Mouse (Mus musculus): Measurements from ENCODE around the gene Timm22.

Gene Timm22

DNA sequence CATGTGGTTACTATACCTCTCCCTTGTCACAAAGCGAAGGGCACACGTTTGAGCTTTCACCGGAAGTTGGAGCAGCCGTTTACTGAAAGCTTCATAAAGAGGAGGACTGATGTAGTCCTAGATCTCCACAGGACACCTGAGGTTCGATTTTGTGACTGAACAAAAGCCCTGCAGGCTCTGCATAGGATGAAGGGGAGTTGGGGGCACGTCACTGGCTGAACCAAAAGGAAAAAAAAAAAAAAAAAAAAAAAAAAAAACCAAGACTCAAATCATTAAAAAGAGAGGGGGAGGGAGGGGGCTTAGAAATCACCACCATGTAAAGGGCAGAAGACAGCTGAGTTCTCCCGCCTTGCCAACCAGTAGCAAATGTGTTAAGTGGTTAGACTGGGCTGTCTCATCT, 18.0 kb upstream of the Timm22 start:
- no peak for DNase-seq (ENCODE audit: low spot score)

DNA sequence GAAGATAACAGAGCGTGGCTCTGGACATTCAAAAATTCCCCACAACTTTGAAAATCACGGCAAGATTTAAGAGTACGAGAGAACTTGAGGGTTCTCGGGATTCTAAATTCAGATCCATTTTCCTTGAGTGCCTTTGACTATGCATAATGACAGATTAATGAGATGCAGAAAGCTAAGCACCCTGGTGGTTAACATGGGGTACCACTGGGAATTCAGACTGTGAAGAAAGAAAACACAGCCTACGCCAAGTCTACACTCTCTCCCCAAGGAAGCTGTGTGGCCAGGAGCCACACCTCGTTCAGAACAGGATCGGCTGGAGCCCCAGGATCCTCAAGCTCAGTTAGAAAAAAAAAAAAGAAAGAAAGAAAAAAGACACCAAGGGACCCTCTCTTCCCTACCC, 14.2 kb upstream of the Timm22 start:
- DNase-seq (ENCODE audit: low spot score), result no peak

DNA sequence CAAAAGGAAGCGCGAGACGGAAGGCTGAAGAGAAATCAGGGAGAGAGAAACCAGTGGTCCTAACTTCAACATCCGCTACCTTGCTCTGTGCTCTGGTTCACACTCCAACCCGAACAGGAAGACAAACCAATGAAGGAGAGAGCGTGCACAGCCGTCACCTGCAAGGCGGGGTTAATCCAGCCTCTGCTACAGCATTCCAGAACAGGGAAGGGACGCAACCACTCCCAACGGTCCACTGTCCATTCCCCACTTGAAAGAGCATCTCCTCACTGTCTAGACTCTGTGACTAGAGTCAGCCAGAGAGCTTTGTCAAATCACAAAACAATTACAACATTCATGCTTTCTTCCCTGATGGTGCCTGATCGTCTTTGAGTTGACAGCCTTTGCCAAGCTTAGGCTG, 13.8 kb upstream of the Timm22 start:
- no peak for DNase-seq (ENCODE audit: low spot score)

DNA sequence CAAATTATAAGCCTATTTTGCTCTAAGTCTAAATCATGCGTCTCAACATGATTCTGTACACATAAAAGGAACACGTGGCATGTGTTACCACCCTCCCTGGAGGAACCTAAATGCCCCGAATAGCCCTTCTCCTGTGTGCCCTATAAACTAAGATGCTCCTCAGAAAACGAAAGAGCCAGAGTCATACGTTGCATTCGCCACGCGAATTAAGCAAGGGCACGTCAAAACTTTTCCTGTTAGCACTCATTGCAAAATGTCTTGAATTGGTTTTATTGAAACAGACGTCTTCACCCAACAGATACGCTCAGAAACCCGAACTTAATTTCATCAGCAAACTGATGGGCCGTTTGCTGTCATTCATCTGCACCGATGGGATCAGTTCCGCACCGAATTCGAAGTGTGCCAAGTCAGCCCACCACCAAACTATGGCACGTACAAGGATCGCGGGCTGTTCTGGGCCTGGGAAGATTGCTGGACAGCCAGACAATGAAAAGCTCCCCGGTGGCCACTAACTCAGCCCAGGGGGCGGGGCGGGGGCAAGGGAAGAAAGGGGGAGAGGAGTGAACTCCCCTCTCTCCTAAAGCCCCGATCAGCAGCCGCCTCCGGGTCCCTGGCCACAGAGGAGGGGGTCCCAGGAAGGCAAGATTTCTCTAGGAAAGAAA, 9.0 kb upstream of the Timm22 start:
- DNase-seq (ENCODE audit: low spot score), result no peak

DNA sequence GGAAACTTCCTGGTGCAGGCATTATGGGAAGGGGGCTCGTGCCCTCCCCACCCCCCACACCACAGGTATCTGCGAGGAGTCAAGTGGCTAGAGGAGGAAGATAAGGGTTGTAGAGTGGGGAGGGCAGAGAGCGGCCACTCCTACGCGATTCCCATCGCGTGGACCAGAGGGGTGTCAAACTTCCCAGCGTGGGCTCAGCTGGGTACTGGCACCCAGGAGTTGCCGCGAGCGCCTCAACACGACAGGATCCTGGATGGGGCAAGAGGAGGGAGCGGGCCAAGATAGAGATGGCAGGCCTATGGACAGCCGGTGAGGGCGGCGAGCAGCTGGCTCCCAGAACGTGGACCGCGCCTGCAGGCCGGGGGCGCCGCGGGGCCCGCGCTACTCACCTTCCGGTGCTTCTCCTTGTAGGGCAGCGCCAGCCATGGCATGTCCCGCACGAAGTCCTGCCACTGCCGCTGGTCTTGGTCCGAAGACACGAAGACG, 8.4 kb upstream of the Timm22 start:
- no peak for DNase-seq (ENCODE audit: low spot score)

DNA sequence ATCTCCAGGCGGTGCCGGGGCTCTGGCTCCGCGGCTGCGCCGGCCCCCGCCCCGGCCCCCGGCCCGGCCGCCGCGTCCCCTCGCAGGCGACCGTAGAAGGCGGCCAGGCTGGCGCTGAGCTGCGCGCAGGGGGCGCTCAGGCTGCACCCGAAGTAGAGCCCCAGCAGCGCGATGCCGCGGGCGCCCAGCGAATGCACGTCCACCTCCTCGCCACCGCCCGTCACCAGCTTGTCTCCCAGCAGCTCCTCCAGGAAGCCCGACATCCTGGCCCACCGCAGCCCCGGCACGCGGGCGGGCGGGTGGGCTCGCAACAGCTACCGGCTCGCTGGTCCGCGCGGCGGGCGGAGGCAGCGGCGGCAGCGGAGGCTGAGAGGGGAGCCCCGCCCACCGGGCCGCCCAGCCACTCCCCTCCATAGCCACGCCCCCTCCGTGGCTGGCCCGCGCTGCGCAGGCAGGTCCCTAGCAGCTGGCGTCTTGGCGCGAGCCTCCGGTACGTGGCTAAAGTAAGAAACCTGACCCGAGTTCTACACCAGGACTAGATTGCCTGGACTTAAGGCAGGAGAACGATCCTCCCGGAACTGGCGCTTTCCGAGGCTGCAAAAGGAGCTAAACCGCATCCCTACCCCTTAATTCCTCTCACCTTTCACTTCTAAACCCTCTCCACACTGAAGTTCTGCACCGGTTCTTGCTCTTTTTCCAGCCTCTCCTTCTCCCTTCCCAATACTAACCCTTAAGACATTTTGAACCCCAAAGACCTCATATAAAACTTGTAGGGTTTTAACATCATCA, 7.8 kb upstream of the Timm22 start, which contains the start of gene Nxn:
Gene Nxn, minus strand, starts transcription at position 343 of the 789 bp plus-strand sequence.
- DNase-seq (ENCODE audit: low spot score), result no peak

DNA sequence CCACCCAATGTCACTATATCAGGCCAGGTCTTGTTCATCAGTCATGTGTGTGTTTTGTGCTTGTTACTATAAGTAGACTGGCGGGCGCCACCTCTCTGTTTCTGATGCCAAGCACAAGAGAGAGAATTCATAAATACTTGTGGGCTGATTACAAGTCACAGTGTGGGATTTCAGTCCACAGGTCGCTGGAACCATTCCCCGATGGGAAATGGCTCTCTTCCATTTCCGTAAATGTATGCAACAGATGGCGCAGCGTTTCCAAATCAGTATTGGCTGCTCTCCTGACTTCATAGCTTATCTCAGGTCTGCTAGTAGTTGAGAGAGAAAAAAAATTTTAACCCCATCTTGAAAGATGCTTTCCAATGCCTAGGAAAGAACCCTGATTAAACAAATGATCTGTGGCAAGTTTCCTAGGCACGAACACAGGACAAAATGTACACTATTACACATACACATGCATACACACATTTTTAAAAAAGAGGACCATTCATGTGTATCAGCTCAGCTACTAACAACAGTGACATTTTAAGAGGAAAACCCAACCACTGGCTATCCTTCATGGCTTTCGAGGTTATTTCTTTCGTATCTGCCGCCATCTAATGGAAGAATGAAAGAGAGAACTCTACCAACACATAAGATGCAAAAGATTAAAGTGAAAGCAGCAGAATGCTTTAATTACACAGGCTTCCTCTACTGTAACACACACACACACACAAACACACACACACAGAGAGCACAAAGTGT, 7.0 kb upstream of the Timm22 start:
- DNase-seq (ENCODE audit: low spot score), result no peak

DNA sequence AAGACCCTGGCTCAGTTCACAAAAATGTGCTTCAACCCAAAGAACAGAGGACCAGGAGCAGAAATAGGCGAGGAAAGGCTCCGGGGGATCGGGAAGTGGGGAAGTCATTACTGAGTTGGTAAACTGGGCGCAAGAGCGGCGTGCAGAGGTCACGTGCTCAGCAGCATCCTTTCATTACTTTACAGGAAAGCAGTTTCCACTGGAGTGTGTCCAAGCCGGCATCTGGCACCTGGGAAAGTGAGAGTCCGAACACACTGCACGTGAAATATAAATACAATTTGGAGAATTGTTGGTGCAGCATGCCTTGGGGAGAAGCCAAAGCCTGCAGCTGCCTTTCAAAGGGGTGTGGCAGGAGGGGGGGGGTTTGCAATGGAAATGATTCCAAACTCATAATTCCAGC, 5.4 kb upstream of the Timm22 start:
- DNase-seq (ENCODE audit: low spot score), result no peak

DNA sequence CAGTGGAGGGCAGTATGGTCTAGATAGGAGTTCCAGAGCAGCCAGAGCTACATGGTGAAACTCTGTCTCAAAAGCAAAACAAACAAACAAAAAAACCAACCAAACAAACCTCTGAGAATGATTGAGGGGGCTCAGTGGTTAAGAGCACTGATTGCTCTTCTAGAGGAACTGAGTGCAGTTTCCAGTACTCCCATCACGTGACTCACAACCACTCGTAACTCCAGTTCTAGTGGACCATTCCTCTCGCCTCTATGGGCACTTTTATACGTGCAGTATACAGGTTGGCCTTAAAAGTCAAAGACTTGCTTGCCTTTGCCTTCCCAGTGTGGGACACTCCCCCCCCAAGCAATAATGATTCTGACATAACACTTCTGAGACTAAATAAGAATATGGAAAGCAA, 1.6 kb upstream of the Timm22 start:
- no peak for DNase-seq (ENCODE audit: low spot score)

DNA sequence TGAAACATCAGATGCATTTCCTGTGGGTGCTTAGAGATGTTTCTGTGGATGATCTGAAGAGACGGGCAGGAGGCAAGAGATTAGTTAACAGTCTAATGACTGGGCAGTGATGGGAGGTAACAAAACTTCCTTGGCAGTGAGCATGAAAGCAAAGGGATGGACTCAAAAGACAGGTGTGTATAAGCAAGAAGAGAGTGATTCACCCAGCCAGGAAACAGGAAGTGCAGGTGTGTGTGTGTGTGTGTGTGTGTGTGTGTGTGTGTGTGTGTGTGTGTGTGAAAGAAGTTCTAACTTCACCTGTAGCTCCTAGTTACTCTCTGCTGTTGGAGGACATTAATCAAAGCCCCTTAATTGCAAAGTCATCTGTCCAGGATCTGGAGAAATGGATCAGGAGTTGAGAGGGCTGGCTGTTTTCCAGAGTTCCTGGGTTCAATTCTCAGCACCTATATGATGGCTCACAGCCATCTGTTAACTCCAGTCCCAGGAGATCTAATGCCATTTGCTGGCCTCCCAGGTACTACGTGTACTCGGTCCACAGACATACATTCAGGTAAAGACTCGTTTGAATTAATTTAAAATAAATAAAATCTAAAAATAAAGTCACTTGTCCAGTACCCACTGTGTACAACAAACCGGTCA, 1.0 kb upstream of the Timm22 start:
- DNase-seq (ENCODE audit: low spot score), result no peak

DNA sequence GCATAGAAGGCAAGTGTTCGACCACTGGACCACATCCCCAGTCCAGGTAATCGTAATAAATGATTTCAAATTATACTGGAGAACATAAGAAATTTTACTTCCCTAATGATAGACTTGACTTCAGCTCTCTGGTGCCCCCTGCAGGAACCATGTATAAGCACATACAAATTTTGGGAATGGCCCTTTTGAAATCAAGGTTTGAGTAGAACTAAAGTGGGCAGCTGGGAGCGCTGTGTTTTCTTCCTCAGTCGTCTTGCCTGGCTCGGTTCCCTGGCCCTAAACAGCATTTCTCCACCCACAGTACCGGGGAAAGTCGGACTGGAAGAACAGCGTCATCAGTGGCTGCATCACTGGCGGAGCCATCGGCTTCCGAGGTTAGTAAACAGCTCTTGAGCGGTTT, 4.1 kb downstream of the Timm22 start:
- no peak for DNase-seq (ENCODE audit: low spot score)

DNA sequence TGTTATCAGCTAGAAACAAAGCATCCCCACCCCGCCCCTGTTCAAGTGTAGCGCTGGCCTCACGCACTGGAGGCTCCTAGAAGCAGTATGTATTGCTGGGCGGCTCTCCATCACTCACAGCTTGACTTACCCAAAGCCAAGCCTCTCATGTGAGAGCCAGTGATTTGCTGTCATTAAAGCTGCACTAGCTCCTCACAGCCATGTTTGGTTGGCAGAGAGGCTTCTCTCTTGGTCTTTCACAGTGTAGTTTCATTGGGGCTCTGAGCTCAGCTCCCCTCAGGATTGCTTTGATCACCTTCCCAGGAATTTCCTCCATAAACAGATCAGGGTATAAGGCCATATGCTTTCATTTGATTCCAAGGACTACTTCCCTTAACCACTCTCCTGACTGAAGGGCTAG, 6.5 kb downstream of the Timm22 start:
- DNase-seq (ENCODE audit: low spot score), result no peak

DNA sequence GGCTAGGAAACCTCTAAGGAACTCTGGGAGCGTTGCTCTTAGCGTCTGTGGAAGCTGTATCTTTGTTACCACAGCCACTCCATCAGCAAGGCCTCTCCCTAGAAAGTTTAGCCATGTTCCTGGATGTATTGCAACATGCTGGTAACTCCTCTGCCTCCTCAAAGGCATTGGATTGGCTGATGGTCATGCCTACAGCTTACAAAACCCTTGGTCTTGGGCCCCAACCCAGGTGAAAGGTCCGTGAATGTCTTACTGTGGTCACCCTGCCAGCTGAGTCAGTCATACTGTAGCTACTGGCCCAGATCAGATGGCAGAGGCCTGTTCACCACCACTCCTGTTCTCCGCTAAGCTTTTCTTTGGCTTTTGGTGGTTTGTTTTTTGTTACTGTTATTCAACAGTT, 8.2 kb downstream of the Timm22 start:
- no peak for DNase-seq (ENCODE audit: low spot score)

DNA sequence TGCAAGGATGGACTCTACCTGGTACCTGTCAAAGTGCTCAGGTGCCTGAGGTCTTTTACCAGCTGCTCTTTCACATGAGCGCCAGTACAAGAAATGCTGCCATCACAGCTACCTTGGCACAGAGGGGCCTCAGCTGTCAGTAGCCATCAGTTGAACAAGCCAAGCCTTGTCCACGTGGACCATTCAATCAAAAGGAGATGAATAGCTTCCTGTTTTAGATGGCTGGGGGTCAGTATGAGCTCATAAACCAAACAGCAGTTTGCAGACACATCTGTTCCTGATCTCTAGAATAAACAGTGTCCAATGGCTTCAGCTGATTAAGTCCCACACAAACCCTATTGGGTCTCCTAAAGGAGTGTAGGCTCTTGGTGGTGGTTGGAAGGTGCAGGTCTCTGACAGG, 9.2 kb downstream of the Timm22 start:
- DNase-seq (ENCODE audit: low spot score), result no peak

DNA sequence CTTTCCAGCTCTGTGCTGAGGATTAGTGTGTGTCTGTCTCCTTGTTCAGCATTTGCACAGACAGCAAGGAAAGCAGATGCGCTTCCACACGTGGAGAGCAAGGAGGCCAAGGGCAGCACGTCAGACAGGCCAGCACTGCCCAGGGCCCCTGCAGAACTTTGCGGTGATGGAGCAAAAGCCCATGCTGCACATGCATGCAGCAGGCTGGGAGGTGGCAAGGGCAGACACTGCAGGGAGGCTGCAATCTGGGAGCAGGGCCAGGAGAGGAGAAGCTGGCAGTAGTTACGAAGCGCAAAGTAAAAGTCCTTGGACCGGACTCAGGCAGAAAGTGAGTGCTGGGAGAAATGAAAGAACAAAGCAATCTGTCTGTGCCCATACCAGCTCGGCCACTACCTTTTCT, 11.7 kb downstream of the Timm22 start:
- no peak for DNase-seq (ENCODE audit: low spot score)

DNA sequence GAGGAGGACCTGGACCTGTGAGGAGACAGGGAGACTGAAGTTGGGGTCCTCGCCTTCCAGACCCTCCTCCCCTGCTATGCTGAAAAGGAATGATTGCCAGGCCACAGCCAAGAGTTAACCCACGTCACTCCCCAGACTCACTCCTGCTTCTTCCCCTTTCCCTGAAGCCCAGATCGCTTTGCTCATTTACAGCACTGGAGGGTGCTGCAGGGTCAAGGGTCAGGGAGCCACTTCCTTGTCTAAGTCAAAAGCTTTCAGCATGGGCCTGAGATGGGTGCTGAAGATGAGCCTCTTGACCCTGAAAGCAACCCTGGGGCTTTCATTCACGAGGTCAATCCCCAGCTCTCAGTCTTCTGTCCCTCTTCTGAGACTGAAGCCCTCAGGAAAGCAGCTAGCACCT, 12.4 kb downstream of the Timm22 start:
- no peak for DNase-seq (ENCODE audit: low spot score)

DNA sequence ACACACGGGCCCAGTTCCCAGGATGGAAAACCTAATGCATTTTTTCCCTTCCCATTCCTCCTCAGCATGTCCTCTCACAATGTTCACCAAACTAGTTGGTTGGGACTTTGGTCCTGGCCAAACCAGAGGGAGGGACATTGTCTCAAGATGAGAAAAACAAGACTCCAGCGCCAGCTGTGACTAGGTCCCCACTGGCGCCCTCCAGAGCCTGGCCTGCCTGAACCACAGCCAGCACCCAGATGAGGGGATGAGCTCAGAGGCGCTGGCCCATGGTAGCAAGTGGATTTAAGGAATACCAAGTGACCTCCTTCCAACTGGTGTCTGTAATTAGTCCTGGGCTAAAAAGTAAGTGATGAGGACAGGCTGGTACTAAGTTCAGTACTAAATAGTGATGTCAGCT, 14.1 kb downstream of the Timm22 start:
- no peak for DNase-seq (ENCODE audit: low spot score)

DNA sequence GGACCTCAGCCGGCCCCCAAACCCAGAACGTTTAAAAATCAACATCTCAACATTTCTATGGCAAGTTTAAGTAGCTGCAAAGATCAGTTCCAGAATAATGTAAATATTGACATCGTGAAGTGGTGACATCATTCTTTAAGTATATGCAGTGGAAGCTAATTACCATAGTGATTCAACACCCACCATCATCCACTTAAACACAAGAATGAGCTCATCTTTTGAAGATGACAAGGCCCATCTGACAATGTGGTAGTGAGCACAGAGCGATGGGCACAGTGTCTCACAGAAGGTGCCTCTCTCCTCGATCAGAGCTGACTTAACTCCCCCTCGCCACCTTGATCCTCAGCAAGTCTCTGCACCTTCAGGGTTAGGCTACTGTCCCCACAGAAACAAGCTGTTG, 19.0 kb downstream of the Timm22 start:
- no peak for DNase-seq (ENCODE audit: low spot score)

DNA sequence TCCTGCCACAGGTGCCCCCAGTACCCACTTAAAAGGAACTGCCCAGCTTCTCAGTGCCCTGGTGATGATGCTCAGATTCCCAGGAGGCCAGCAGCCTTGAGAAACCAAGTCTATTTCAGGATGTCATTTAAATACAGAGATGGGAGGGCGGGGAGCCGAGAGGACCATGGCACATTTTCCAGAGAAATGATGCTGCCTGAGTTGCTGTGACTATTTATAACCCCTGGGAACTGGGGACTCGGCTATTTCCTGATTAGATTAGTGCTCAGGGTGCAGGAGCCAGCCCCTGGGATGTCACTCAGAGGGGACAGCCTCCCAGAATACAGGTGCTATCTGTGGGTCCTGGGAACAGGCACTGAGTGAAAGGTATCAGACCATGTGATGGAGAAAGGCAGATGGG, 21.0 kb downstream of the Timm22 start:
- no peak for DNase-seq (ENCODE audit: low spot score)

DNA sequence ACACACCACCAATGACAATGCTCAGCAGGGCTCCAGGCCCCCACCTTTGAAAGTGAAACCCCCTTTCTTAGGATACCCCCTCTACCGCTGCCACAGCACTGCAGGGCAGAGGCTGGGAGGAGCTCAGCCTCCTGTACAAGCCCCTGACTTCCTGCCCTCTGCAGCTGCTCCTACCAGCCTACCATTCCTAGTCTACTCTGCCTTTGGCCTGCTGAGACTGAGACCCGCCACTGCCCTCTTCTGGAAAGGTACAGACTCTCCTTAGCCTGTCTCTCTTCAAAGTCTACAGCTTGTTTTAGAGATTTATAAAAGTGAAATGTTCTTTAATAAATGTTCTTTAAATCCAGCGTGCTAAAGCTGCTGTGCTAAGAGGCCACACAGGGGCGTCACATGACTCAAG, 22.3 kb downstream of the Timm22 start:
- DNase-seq (ENCODE audit: low spot score), result no peak

DNA sequence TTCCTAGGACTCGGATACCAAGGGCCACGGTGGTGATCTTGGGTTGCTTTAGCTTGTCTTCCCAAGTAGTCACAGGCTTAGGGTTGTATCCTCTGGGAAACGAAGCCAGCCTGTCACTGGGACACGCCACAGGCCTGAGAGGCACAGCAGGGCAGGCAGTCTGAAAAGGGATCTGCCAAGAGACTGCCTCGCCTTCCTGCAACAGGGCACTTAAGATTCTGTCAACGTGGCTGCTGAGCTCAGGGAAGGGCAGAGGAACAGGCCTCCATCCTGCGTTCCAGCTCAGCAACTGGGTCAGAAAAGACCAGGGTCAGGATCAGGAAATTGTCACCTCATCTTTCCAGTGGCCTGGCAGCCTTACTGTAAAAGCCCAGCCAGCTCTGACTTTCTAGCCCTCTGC, 22.8 kb downstream of the Timm22 start:
- no peak for DNase-seq (ENCODE audit: low spot score)

DNA sequence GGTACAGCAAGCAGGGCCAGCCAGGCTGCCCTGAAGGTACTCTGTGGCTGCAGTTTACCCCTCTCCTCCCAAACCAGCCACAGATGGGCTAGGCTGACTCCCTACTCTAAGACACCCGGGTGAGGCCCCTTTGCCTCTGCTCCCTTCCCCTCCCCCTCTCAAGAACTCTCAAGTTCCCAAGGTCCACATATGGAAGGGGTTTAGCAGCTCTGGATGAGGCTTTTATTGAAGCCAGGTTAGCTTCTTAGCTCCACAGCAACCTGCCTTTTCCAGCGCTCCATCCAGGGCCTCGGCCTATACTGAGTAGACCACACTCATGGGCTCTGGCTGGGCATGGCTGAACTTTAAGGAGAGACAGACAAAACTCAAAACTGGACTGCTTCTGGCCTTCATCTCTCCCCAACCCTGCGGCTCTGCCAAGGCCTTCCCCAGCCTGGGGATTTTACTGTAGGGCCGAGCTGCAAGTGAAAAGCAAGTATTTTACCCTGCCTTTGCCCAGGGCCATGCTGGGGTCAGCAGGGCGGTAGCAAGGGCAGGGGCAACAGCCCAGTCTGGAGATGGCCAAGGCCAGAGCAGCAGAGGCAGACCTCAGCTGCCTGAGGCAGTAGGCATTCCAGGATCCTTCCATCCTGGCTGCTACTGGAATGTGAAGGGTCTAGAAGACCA, 23.3 kb downstream of the Timm22 start:
- DNase-seq (ENCODE audit: low spot score), result no peak
